Mouse (Mus musculus): ENCODE measurements around the gene Vrk1.

DNA sequence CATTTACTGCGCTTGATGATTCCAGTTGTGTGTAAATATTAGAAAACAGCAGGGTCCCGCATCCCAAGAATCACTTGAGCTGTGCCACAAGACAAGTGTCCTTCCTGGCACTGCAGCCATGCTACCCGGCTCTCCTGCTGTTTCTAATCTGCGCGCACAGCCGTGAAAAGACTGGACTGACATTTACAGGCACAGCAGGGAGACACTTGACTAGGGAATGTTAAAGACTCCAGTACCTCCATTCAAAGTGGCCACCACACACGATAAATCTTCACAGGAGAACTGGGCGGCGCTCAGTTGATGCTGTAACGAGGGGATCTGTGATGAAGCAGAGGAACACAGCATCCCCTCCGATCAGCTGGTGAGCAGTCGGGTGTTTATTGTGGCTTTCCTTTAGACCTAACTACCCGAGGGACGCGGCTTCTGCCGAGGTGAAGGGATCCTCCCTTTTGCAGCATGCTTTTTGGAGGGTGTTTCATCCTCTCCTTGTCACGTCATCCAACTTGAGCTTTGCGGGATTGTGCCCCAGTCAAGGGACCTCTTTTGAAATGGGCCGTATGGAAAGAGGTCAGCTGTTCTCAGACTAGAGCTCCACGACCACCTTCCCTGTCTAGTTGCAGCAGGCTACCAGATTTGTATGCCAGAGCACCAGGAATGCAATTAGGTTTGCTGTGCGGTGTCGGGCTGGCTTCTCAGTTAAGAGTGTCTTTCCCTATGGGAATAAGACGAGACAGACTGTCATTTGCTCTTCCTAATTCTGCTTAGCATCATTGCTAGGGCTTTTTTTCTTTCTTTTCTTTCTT lies 71.1 kb downstream of the Vrk1 start:
- TF ChIP-seq GATA1 (IDR thresholded peaks at IDR 0.05; ENCODE audit: borderline replicate concordance, low read length) (no peak), FLI1 (IDR thresholded peaks at IDR 0.05; ENCODE audit: low read length) (no peak)

All from megakaryocyte, embryonic 14.5 days (primary cell).